Mouse (Mus musculus) embryonic fibroblast, embryonic 13.5 days (primary cell): ENCODE data around the gene Magi3.

Experiments
- CTCF ChIP-seq: IDR thresholded peaks from 2 replicates; pipeline ENCODE4 v1.5.1; 2011; ENCODE audit warnings: mild to moderate bottlenecking, control low read depth, low read length, moderate library complexity, borderline replicate concordance; ENCODE audit not compliant: insufficient read depth
- POLR2A ChIP-seq: IDR thresholded peaks from 2 replicates; pipeline ENCODE4 v1.6.1; 2011; ENCODE audit warnings: low read depth, mild to moderate bottlenecking, control low read depth, low read length, moderate library complexity

GRCm38 (mm10) chr3:104227438-104228111 lies 7.4 kb upstream of the Magi3 start:
- TF ChIP-seq POLR2A (no peak), CTCF (no peak)
